Mouse (Mus musculus) G1E (cell line): ENCODE data around the gene Trim80.

Source experiments
- CTCF ChIP-seq: IDR thresholded peaks from 2 replicates; pipeline ENCODE4 v1.5.1; 2012; ENCODE audit warnings: low read depth, low read length, inconsistent platforms, mixed read lengths
- POLR2AphosphoS5 ChIP-seq: IDR thresholded peaks from 2 replicates; pipeline ENCODE4 v1.6.1; 2012; ENCODE audit warnings: low read depth, low read length, inconsistent platforms; ENCODE audit not compliant: insufficient replicate concordance

DNA sequence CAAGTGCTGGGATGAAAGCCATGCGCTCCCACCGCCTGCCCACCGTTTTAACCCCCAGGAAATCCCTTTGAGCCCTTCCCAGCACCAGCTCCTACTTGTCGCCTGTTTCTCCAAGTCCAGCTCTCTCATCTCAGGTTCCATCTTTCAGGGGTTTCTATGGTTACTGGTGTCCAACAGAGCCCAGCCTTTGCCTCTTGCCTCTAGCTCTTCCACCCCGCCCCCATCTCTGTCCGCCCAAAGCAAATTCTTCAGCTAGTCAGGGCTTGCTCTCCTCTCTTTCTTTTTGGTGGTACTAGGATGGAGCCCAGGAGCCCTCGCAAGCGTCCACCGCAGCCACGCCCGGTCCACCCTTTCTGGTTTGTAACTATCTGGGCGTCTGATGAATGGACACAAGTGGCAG lies 44.8 kb downstream of the Trim80 start:
- TF ChIP-seq CTCF, result no peak
- no peak for TF ChIP-seq POLR2AphosphoS5
